Mouse (Mus musculus): ENCODE results near the gene Gcdh.

- TF ChIP-seq CTCF (IDR thresholded peaks at IDR 0.05; ENCODE audit: insufficient read depth, low read depth, low read length) (no peak), POLR2A (IDR thresholded peaks at IDR 0.05; ENCODE audit: insufficient read depth, low read depth, low read length) (no peak)
These were observed 24.1 kb upstream of the Gcdh start for GRCm38 (mm10) chr8:84917781-84918180.

All from olfactory bulb, adult 2 months (tissue).